Mouse (Mus musculus): ENCODE data around the gene Pet100. TPM values are rescaled to one million over a fixed set of nuclear protein-coding genes. Genes with fewer than 3 reads are reported as not detected.

Pet100 gene
- polyA plus RNA-seq, 1 experiment = 67.1 TPM

DNA sequence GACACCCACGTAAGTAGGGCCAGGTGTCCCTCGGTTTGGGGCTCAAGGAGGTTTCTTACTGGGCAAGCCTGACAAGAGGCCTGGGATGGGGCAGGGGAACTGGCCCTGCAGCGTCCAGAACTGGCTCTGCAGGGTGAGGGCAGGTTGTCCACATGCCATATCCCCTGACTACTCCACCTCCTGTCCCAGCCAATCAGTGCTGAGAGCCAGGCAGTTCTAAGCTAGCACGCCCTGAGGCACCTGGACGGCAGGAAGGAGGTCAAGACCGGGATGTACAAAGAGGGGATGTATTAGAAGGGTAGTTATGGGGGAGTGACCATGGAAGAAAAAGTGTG, 11.6 kb upstream of the Pet100 start:
- TF ChIP-seq CTCF (IDR thresholded peaks at IDR 0.05; ENCODE audit: extremely low read depth, insufficient read depth, low read length) = no peak
- TF ChIP-seq POLR2A (IDR thresholded peaks at IDR 0.05; ENCODE audit: extremely low read depth, insufficient read depth, low read length) = no peak
- Histone ChIP-seq H3K4me1 (ENCODE audit: control insufficient read depth, insufficient read depth, low read length) (no peaks in the 10 kb centered on the region), H3K4me3 (ENCODE audit: insufficient read depth, low read length) (no peak overlapping the region), H3K27ac (ENCODE audit: insufficient read depth, low read length) (no peak overlapping the region)

DNA sequence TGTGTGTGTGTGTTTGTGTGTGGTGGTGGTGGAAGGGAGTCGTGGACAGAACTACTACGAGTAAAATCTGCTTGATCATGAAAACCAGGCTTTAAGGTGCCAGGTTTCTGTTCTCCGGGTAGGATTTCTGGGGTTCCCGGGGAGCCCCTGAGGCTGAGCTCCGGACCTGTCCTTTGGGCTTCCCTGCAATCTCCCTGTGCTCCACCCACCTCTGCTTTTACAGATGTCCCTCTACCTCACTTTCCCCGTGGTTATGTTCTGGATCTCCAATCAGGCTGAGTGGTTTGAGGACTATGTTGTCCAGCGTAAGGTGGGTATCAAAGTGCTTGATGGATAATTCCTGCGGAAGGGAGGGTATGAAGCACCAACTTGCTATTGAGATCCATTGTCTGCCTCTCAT, 771 bp downstream of the Pet100 start:
- Histone ChIP-seq H3K4me1 (ENCODE audit: control insufficient read depth, insufficient read depth, low read length) (peaks cover 2% of the 10 kb centered on the region; the same call in 1 of the 2 replicates), H3K4me3 (ENCODE audit: insufficient read depth, low read length) (peak overlapping the region; percentile 67), H3K27ac (ENCODE audit: insufficient read depth, low read length) (no peak overlapping the region)
- TF ChIP-seq CTCF (IDR thresholded peaks at IDR 0.05; ENCODE audit: extremely low read depth, insufficient read depth, low read length) = no peak
- TF ChIP-seq POLR2A (IDR thresholded peaks at IDR 0.05; ENCODE audit: extremely low read depth, insufficient read depth, low read length) = no peak

DNA sequence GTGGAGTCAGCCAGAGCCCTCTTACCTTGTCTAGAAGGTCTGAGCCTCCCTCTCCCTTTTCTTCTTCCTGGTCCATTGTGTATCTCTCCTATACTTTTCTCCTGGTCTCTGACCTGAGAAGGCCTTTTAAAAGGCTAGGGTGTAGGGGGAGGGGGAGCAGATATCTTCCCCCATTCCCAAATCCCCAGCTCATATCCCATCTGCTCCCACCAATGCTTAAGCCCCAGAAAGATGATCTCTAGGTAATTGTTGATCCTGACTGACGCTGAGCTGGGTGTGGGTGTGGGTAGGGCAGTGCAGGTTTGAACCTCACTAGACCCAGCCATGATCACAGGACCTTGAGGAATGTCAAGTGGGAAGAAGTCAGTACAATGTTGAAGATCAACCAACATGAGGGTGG, 4.1 kb downstream of the Pet100 start, which contains the start of gene Pcp2:
Gene Pcp2 (minus strand): TSS at position 101 of the 400 bp plus-strand sequence.
- Histone ChIP-seq H3K4me1 (ENCODE audit: control insufficient read depth, insufficient read depth, low read length) (peaks cover 2% of the 10 kb centered on the region; the same call in 1 of the 2 replicates), H3K4me3 (ENCODE audit: insufficient read depth, low read length) (no peak within 1 kb of the TSS), H3K27ac (ENCODE audit: insufficient read depth, low read length) (no peak within 1 kb of the TSS)
- TF ChIP-seq POLR2A (IDR thresholded peaks at IDR 0.05; ENCODE audit: extremely low read depth, insufficient read depth, low read length) = no peak
- no peak for TF ChIP-seq CTCF (IDR thresholded peaks at IDR 0.05; ENCODE audit: extremely low read depth, insufficient read depth, low read length)

DNA sequence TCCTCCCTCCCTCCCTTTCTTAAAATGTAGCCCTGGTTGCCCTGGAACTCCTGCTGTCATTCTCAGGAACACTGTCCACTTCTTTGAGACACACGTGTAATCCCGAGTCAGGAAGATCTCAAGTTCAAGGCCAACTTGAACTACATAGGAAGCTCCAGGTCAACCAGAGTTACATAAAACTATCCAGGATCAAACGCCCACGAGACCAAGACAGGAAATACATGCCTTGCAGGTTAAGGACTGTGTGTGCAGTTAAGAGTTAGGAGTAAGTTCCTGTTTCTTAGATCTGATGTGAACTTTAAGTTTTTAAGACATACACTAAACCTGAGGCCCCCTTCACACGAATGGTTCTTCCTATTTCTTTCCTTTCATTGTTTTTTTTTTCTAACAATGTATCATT, 5.6 kb downstream of the Pet100 start:
- TF ChIP-seq POLR2A (IDR thresholded peaks at IDR 0.05; ENCODE audit: extremely low read depth, insufficient read depth, low read length) = no peak
- TF ChIP-seq CTCF (IDR thresholded peaks at IDR 0.05; ENCODE audit: extremely low read depth, insufficient read depth, low read length) = no peak
- peaks cover 2% of the 10 kb centered on the region; the same call in 1 of the 2 replicates for H3K4me1 ChIP-seq (ENCODE audit: control insufficient read depth, insufficient read depth, low read length)
- H3K27ac ChIP-seq (ENCODE audit: insufficient read depth, low read length) = no peak overlapping the region
- H3K4me3 ChIP-seq (ENCODE audit: insufficient read depth, low read length) = no peak overlapping the region

DNA sequence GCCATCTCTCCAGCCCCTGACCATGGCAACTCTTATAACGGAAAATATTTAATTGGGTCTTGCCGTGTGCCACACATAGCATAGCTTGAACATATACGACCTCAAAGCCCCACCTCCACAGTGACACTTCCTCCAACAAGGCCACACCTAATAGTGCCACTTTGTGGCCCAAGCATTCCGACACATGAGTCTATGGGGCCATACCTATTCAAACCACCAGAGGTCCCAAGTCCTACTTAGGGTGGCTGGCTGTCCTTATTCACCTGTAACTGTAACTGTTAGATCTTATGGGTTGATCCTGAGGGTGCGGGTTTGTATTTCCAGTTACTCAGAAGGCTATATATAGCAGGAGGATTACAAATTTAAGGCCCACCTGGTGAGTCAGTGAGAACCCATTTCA, 6.7 kb downstream of the Pet100 start:
- Histone ChIP-seq H3K27ac (ENCODE audit: insufficient read depth, low read length) (no peak overlapping the region), H3K4me3 (ENCODE audit: insufficient read depth, low read length) (no peak overlapping the region), H3K4me1 (ENCODE audit: control insufficient read depth, insufficient read depth, low read length) (no peaks in the 10 kb centered on the region)
- peak; percentile 38; the same call in 1 of the 2 replicates for TF ChIP-seq CTCF (IDR thresholded peaks at IDR 0.05; ENCODE audit: extremely low read depth, insufficient read depth, low read length)
- no peak for TF ChIP-seq POLR2A (IDR thresholded peaks at IDR 0.05; ENCODE audit: extremely low read depth, insufficient read depth, low read length)

DNA sequence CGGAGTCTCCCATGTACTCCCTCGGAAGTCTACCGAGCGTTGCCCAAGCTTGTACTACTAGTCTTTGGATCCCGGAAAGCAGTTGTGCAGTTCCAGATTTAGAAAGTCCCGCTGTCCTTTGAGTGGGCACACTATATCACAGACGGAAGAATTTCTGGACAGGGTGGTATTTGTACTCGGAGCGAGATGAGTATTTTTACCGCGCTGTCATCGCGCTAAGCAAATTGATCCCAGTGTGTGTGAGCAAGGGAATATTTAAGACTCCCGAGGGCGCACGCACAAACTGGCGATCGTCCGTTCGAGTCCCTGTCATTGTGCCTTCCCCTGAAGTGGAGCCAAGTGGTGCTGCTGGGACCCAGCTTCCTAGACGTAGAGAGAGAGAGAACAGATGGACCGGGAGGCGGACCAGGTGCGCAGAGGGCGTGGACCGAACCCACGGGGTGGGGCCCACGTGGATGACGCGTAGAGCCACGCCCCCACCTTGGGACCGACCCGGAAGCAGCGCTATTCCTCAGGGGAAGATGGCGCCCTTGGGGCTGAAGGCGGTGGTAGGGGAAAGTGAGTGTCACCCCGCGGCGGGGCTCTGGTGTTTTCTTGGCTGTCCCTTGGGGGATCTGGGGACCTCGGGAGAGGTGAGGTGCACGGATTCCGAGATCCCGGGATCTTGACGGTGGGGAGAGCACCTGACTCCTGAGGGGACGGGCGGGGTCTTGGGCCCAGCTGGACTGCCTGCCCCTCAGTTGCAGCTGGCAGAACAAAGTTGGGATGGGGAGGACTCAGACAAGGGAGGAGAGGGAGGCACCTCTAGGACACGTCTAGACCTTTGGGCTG, 9.5 kb downstream of the Pet100 start, which contains the start of gene Stxbp2:
Gene Stxbp2 (plus strand): TSS at position 309 of the 831 bp plus-strand sequence.
- H3K27ac ChIP-seq (ENCODE audit: insufficient read depth, low read length) = no peak within 1 kb of the TSS
- H3K4me1 ChIP-seq (ENCODE audit: control insufficient read depth, insufficient read depth, low read length) = no peaks in the 10 kb centered on the region
- TF ChIP-seq CTCF (IDR thresholded peaks at IDR 0.05; ENCODE audit: extremely low read depth, insufficient read depth, low read length) (no peak), POLR2A (IDR thresholded peaks at IDR 0.05; ENCODE audit: extremely low read depth, insufficient read depth, low read length) (no peak)
- H3K4me3 ChIP-seq (ENCODE audit: insufficient read depth, low read length) = peak within 1 kb of the TSS; percentile 49

DNA sequence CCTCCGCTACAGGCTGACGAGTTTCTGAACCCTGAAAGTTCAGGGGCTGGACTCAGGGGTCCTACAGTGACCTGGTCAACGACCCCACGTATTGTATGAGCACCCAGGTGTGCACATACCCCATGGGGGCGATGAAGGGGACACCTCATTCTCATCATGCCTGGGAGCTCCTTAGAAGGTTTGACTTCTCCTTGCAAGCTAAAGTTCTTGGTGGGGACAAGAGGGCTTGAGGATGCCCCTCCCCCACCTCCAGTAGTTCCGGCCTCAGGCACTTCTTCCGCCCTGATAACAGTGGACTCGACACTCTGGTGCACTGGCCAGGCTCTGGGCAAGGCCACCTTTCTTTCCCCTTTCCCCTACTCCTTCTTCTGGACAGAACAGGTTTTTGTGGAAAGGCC, 10.1 kb downstream of the Pet100 start:
- no peaks in the 10 kb centered on the region for H3K4me1 ChIP-seq (ENCODE audit: control insufficient read depth, insufficient read depth, low read length)
- TF ChIP-seq POLR2A (IDR thresholded peaks at IDR 0.05; ENCODE audit: extremely low read depth, insufficient read depth, low read length) = no peak
- no peak for TF ChIP-seq CTCF (IDR thresholded peaks at IDR 0.05; ENCODE audit: extremely low read depth, insufficient read depth, low read length)
- H3K27ac ChIP-seq (ENCODE audit: insufficient read depth, low read length) = no peak overlapping the region
- H3K4me3 ChIP-seq (ENCODE audit: insufficient read depth, low read length) = peak overlapping the region; percentile 49

DNA sequence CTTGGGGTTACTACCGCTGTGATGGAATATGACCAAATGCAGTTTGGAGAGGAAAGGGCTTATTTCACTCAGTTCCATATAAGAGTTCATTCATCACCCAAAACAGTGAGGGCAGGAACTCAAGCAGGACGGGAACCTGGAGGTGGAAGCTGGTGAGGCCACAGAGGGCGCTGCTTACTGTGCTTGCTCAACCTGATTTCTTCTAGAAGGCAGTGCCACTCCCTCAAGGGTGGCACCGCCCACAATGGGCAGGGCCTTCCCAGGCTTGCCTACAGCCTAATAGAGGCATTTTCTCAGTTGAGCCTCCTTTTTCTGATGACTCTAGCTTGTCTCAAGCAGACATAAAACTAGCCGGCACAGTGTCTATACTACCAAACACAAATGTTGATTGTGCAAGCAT, 24.5 kb downstream of the Pet100 start:
- no peak for TF ChIP-seq CTCF (IDR thresholded peaks at IDR 0.05; ENCODE audit: extremely low read depth, insufficient read depth, low read length)
- TF ChIP-seq POLR2A (IDR thresholded peaks at IDR 0.05; ENCODE audit: extremely low read depth, insufficient read depth, low read length) = no peak
- Histone ChIP-seq H3K4me1 (ENCODE audit: control insufficient read depth, insufficient read depth, low read length) (no peaks in the 10 kb centered on the region), H3K4me3 (ENCODE audit: insufficient read depth, low read length) (no peak overlapping the region), H3K27ac (ENCODE audit: insufficient read depth, low read length) (no peak overlapping the region)

DNA sequence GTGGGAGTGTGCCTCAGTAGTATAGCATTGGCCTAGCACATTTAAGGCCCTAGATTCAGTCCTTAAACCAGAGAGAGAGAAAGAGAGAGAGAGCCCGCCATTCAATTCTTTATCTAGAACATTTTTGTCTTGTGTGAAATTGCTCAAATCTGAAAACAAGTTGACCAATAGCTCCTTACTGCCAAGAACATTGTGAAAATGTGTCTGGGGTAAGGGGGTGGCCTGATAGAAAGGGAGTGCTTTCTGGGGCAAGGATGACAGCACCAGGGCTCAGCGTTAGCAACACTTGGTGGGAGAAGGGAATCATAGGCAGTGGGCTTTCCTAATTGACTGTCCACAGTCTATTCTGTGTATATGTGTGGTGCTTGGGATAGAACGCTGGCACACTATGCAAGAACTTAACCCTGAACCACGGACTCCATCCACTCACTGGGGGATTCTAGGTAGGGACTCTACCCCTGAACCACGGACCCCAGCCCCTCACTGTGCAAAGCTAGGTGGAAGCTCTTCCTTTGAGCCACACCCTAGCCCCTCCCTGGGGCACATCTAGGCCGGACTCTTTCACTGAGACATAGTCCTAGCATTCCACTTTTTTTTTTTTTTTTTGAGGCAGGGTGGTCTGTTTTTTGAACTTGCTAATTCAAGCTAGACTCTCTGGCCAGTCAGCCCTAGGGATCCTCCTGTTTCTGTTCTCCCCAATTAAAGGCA, 25.6 kb downstream of the Pet100 start:
- TF ChIP-seq POLR2A (IDR thresholded peaks at IDR 0.05; ENCODE audit: extremely low read depth, insufficient read depth, low read length) (no peak), CTCF (IDR thresholded peaks at IDR 0.05; ENCODE audit: extremely low read depth, insufficient read depth, low read length) (no peak)
- no peak overlapping the region for H3K27ac ChIP-seq (ENCODE audit: insufficient read depth, low read length)

More for the DNA sequence above, 25.6 kb downstream of the Pet100 start:
- no peaks in the 10 kb centered on the region for H3K4me1 ChIP-seq (ENCODE audit: control insufficient read depth, insufficient read depth, low read length)
- H3K4me3 ChIP-seq (ENCODE audit: insufficient read depth, low read length) = no peak overlapping the region

Measured in cortical plate, adult 2 months (tissue).